Mouse (Mus musculus) olfactory bulb, adult 2 months (tissue): ENCODE results near the gene Atp2a1.

Experiments
- CTCF ChIP-seq: fragments of 200-500 bp; IDR thresholded peaks from 2 replicates; pipeline ENCODE4 v1.5.1; 2012; ENCODE audit warnings: low read depth, mild to moderate bottlenecking, low read length, moderate library complexity; ENCODE audit not compliant: insufficient read depth
- POLR2A ChIP-seq: fragments of 200-500 bp; IDR thresholded peaks from 2 replicates; pipeline ENCODE4 v1.6.1; 2012; ENCODE audit warnings: mild to moderate bottlenecking, low read depth, low read length, moderate library complexity; ENCODE audit not compliant: insufficient read depth

- no peak for TF ChIP-seq CTCF
- no peak for TF ChIP-seq POLR2A
Measured at GRCm38 (mm10) chr7:126448481-126448880, 14.4 kb downstream of the Atp2a1 start.
